Mouse (Mus musculus): ENCODE data around the gene Xpc.

GRCm38 (mm10) chr6:91459471-91459870, 56.2 kb downstream of the Xpc start:
- TF ChIP-seq CTCF (IDR thresholded peaks at IDR 0.05; ENCODE audit: extremely low read depth, insufficient read length, insufficient replicate concordance, low read depth, low read length) (no peak), POLR2A (IDR thresholded peaks at IDR 0.05; ENCODE audit: low read depth, low read length) (no peak)

Measured in small intestine, adult 2 months (tissue).